Mouse (Mus musculus) c-Kit-positive CD71-negative TER-119-negative erythroid progenitor cells, embryonic 14.5 days (primary cell): ENCODE data around the gene Ccdc17.
A peak's percentile ranks its signal among the peaks of the same experiment; 100 is the strongest.

Experiments
- DNase-seq: peaks from one replicate; pipeline ENCODE4 v3.0.0-alpha.2; 2013; ENCODE audit warnings: low read depth

Ccdc17 gene

GRCm38 (mm10) chr4:116596379-116596778 is at the start of gene Ccdc17:
Gene Ccdc17 (plus strand): TSS chr4:116596654.
- DNase-seq: no peak

- no peak for DNase-seq
These were observed 46.0 kb upstream of the Ccdc17 start for GRCm38 (mm10) chr4:116550432-116550831.

GRCm38 (mm10) chr4:116553035-116553434 is 43.4 kb upstream of the Ccdc17 start:
- DNase-seq: no peak

- DNase-seq: peak; percentile 78
These were observed 40.8 kb upstream of the Ccdc17 start, which contains the start of gene Tmem69 for GRCm38 (mm10) chr4:116555413-116556300. Gene Tmem69 (minus strand): TSS chr4:116555936.

GRCm38 (mm10) chr4:116556561-116557305 is 39.7 kb upstream of the Ccdc17 start:
- DNase-seq: peak; percentile 88

GRCm38 (mm10) chr4:116557306-116558121 is 38.9 kb upstream of the Ccdc17 start, which contains the start of gene Gpbp1l1:
Gene Gpbp1l1 (plus strand): TSS chr4:116557658.
- DNase-seq: peak; percentile 88

- no peak for DNase-seq
These were observed 38.1 kb upstream of the Ccdc17 start for GRCm38 (mm10) chr4:116558151-116558882.

- DNase-seq: no peak
These were observed 661 bp upstream of the Ccdc17 start for GRCm38 (mm10) chr4:116595793-116596192.

GRCm38 (mm10) chr4:116596978-116597881 is 776 bp downstream of the Ccdc17 start:
- peak; percentile 82 for DNase-seq

GRCm38 (mm10) chr4:116612621-116613020 is 16.2 kb downstream of the Ccdc17 start:
- no peak for DNase-seq

- no peak for DNase-seq
These were observed 18.8 kb downstream of the Ccdc17 start for GRCm38 (mm10) chr4:116615237-116615636.

- DNase-seq: no peak
These were observed 28.4 kb downstream of the Ccdc17 start for GRCm38 (mm10) chr4:116624831-116625230.

GRCm38 (mm10) chr4:116626658-116627358 is 30.4 kb downstream of the Ccdc17 start:
- peak; percentile 89 for DNase-seq

GRCm38 (mm10) chr4:116627359-116627716 is 30.9 kb downstream of the Ccdc17 start:
- peak; percentile 93 for DNase-seq

- DNase-seq: peak; percentile 84
These were observed 31.5 kb downstream of the Ccdc17 start, which contains the start of gene Nasp for GRCm38 (mm10) chr4:116627722-116628662. Gene Nasp (minus strand): TSS chr4:116627941.

GRCm38 (mm10) chr4:116635197-116635596 is 38.7 kb downstream of the Ccdc17 start:
- DNase-seq: no peak

GRCm38 (mm10) chr4:116638821-116639220 is 42.4 kb downstream of the Ccdc17 start:
- DNase-seq: no peak

GRCm38 (mm10) chr4:116642071-116642470 is 45.6 kb downstream of the Ccdc17 start:
- no peak for DNase-seq
